Mouse (Mus musculus) adrenal gland, postnatal 25 days (tissue): ENCODE data around the gene Azin2. TPM values are rescaled to one million over a fixed set of nuclear protein-coding genes. Genes with fewer than 3 reads are reported as not detected.

Experiments
- DNase-seq: peaks from one replicate; pipeline ENCODE4 v3.0.0; 2021; ENCODE audit warnings: mixed read lengths
- total RNA-seq: library from RNA; stranded (reverse); gene quantifications from 2 replicates; pipeline ENCODE4 v1.2.3, GENCODE M21; 2021

Azin2 gene
- total RNA-seq, 1 experiment from 2014 or later, result 44.8 TPM

GRCm38 (mm10) chr4:128935595-128935994 is 26.6 kb downstream of the Azin2 start:
- DNase-seq, result no peak

- no peak for DNase-seq
Observed at GRCm38 (mm10) chr4:128932783-128933182, 29.5 kb downstream of the Azin2 start.

DNA sequence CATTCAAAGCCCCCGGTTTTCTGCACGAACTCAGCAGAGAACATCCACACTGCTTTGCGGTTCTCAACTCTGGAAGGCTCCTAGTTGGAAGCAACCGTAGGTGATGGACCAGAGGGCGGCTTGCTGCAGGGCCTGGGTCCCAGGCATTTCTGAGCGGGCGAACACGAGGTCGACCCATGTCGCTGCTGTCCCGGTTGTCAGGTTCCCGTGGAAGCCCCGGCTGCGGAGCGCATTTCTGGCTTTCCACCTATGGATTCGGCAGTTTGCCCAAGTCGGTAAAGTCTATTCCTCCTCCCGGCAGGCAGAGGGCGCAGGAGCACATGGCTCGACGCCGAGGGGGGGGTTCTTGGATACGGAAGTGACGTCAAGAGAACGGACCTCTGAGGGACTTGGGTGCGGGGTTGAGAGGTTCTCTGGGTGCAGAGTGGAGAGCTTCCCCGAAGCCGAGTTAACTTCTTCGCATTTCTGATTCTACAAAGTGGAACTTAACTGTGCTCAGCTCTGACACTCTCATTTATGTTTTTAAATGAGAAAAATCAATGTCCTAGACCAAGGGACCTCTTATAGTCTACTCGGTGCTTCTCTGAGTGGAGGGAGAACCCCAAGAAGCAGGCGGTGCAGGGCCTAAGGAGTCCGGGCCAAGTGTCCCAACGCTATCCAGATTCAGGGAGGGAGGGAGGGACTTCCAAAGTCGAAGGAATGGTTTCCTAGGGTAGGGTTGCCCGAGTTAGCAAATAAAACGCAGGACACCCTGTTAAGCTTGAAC is 37.2 kb downstream of the Azin2 start:
- peak; percentile 84 for DNase-seq

GRCm38 (mm10) chr4:128923603-128924002 is 38.6 kb downstream of the Azin2 start:
- DNase-seq, result no peak

DNA sequence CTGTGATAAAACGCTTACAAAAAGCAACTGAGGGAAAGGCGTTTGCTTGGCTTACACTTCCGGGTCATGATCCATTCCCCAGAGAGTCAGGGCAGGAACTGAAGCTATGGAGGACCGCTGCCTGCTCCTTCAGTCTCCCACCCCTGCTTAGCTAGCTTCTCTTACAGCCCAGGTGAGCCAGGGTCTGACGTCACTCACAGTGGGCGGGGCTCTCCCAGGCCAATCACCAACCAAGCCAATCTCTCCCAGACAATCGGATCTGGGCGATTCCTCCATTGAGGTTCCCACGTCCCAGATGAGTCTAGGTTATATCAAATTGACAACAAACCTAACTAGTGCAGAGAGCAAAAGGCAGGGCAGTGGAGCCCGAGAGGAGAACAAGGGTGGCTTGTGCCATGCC is 43.1 kb downstream of the Azin2 start:
- DNase-seq, result no peak

DNA sequence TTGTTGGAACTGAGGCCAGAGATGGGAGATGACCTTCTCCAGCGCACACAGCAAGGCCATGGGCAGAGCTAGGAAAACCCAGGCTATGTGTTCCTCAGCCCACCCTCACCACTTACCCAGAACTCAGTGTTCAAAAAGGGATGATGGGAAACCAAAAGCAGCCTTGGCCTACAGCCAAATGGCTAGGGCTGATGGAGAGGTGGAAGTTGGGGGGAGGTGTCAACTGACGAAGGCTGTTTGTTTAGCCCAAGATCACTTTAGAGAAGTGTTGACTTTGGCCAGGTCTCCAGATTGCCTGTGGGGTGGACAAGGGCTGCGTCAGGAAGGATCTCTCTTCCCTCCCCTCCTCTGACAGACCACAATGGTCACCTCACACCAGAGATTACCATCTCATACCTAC is 44.1 kb downstream of the Azin2 start:
- no peak for DNase-seq

- DNase-seq, result no peak
Observed at GRCm38 (mm10) chr4:128917756-128918155, 44.5 kb downstream of the Azin2 start.

GRCm38 (mm10) chr4:128917119-128917518 is 45.1 kb downstream of the Azin2 start:
- DNase-seq, result no peak

GRCm38 (mm10) chr4:128913794-128914193 is 48.4 kb downstream of the Azin2 start:
- DNase-seq, result peak; percentile 41

DNA sequence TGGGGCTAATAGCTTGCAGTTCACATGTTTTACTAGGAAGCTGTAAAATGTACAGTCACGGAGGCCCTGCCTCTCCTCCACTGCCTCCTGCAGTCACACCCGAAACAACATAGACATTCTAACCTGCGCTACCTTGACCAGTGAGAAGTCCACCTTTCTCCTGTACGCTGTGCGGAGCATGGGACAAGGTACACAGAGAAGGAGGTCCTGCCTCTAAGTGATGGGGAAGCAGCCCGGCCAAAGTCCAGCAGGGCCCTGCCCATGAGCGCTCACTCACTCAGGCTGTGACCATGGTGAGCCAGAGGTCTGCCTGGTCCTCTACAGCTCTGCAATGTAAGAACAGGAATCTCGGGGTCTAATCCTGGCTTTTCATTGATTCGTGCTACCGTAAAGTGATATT is 50.2 kb downstream of the Azin2 start:
- no peak for DNase-seq

DNA sequence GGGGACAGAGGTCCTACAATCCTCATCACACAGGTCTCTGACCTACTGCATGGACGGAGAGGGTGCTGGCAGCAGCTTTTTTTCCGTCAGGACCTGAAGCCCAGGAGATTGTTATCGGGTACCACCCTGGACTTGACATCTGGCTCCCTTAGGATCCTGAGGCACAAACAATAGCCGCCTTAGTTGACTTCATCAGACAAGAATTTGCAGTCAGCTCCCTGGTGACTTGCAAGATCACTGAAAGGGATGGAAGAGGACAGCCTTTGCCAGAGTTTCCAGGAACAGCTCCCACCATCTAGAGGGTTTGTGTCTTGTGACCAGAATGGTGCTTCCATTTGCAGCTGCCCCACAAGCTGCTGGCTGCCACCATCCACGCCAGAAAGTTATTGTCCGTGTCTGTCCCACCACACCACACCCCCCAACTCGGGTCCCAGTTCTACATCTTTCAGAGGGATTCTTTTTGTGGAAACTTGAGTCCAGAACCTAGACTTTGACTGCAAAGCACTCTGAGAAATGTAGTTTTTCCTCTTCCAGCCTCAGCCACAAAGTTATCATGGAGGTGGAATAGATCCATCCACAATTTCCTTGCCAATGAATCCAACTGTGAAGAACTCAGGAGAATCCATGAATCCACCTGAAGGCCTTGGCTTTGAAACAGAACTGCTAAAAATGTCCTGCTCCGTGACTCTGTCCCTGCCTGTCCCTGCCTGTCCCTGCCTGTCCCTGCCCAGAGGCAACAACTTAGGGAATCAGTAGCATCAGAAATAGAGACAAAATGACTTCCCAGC is 51.8 kb downstream of the Azin2 start:
- no peak for DNase-seq

- no peak for DNase-seq
Observed at GRCm38 (mm10) chr4:128909378-128909831, 52.8 kb downstream of the Azin2 start.

- DNase-seq, result no peak
Observed at GRCm38 (mm10) chr4:128908586-128909377, 53.5 kb downstream of the Azin2 start.

DNA sequence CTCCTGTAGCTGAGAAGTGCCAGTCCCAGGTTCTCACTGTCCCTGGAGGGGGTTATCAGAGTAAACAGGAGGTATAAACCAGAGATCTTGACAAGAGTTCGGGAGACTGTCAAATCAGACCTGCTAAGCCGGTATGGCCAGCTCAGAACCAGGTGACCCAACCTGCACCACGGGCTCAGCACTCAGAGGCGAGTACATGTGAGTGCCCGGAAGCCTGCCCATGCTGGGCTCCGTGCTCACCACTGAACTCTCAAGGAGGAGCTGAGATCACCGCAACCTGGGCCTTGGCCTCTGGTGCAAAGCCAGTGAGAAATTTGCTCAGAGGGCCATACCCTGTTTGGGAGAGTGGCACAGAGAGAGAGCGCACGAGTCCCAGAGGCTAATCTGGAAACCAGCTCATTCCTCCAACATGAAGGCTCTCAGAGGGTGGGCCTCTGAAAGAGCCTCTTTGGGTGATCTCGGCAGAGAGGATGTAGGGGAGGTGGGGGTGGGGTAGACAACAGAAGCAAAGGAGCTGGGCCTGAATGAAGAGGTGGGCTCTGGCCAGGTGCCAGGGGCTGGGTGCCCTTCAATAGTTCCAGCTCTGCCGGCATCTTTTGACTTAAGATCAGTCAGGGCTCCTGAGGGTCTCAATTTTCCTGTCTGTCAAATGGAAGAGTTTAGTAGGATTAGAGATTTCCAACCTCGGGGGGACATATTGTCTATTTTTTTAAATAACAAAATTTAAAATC is 54.8 kb downstream of the Azin2 start:
- DNase-seq, result no peak

DNA sequence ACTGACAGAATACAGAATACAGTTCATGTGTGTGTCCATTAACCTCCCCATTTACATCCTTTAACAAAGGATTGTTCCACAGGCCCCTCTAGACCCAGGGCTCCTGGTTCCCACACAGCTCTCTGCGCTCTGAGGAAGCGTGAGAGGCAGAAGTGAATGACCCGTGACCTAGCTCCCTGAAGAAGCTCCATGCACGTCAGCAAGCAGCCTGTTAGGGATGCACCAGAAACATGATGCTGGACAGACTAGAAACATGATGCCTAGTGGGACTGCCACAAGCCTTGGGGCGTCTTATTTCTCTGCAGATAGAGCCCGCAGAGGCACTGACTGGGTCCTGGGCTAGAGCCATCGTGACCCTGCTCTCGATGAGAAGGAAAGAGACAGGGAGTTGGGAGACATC is 55.5 kb downstream of the Azin2 start:
- no peak for DNase-seq

GRCm38 (mm10) chr4:128905251-128905650 is 57.0 kb downstream of the Azin2 start:
- no peak for DNase-seq

DNA sequence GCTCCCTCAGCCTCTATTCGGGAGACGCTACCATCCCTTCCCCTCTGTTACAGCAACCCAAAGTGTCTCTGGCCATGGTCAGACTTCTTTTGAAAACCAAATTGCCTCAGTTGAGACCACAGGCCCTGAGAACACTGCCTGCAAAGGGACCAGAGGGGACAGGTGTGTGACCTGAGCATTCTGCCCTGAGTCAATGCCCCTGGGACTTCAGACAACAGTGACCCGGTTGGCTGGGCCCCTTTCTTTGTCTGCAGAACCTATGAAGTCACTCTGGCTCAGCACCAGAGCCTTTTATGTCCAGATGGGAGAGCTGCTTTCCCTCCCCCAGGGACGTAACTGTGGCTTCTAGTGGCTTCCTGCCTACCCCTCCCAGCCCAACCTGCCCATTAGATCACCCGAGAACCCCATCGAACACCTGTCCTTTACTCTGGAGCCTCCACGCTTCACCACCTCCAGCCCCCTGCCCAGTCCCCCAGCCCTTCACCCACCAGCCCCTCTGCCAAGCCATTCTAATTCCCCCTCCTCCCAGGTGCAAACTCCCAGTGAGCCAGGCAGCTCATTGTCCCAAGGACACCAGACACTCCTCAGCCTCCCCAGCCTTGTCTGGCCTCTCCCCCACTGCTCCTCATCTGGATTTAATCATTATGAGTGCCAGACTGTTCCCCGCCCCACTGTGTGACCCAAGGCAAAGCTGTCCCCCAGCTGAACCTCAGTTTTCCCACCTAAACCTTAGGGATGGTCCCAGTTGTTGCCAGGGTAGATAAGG is 58.0 kb downstream of the Azin2 start:
- no peak for DNase-seq

DNA sequence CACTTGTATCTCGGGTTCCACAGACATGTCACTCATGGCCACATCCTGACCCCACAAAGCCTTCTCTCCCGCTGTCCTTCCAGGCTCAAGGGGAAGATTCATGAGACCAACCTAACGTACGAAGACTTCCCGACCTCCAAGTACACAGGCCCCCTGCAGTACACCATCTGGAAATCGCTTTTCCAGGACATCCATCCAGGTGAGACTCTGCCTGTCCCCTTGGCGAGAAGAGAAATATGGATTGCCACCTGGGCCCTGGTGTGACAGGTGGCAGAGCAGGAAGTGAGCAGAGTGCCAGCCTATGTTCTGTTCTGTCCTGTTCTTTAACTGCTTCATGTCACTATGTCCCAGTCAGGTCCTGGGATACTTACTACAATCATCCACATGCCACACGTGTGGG is 59.9 kb downstream of the Azin2 start:
- DNase-seq, result no peak

- no peak for DNase-seq
Observed at GRCm38 (mm10) chr4:128900484-128900883, 61.8 kb downstream of the Azin2 start.

DNA sequence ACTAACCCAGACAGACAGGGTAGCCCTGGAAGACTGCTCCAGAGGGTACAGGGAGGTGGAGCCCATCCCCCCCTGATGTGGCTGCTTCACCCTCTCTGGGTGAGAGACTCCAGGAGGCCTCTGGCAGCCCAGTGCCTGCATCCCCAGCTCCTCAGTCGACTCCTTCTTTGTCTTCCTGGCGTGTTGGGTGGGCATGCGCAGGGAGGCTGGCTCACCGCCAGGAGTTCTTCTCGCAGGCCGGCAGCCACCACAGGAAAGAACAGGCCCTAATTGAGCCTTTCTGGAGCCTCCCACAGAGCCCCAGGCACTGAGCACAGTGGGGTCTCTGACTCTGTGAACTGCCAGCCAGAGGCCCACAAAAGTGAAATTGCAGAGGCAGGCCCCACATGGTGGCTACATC is 62.9 kb downstream of the Azin2 start:
- DNase-seq, result peak; percentile 71

DNA sequence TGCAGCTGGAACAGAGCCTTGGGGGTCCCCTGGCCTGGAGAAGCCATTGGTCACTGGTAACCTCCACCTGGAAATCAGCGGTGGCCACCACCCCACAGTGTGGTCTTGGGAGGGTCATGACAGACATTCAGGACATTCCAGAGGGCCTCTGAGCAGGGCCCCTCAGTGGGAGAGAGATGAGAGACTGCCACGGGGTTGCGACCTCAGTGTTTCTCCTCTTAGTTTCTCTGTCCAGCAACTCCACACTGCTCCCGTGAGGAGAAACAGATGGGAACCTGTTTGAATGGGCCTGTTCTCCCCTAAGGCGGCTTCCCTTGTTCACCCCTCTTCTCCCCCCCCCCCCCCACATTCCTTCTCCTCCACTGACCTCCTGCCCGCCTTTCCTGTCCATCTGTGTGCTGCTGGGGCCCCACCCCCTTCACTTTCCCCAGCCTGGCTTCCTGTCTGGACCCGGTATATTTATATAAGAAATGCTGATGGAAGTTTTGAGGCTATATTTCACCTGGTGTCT is 64.3 kb downstream of the Azin2 start:
- DNase-seq, result no peak
